Mouse (Mus musculus) erythroblast, embryonic 14.5 days (primary cell): ENCODE data around the gene Plppr1. TPM values are rescaled to one million over a fixed set of nuclear protein-coding genes. Genes with fewer than 3 reads are reported as not detected.

ENCODE experiments used
- H3K27me3 ChIP-seq: 2 replicates; pipeline ENCODE4 v1.6.1; 2012; ENCODE audit warnings: inconsistent platforms; ENCODE audit not compliant: control insufficient read depth
- H3K36me3 ChIP-seq: 2 replicates; pipeline ENCODE4 v1.6.1; 2012; ENCODE audit warnings: mild to moderate bottlenecking, inconsistent platforms; ENCODE audit not compliant: control insufficient read depth
- H3K4me1 ChIP-seq: 2 replicates; pipeline ENCODE4 v1.6.1; 2012; ENCODE audit warnings: inconsistent platforms; ENCODE audit not compliant: control insufficient read depth
- H3K4me3 ChIP-seq: replicated peaks from 2 replicates; pipeline ENCODE3; 2012; ENCODE audit warnings: moderate library complexity, mild to moderate bottlenecking, inconsistent platforms
- H3K9me3 ChIP-seq: 2 replicates; pipeline ENCODE4 v1.6.1; 2012; ENCODE audit warnings: low read length, inconsistent platforms, mixed read lengths; ENCODE audit not compliant: control insufficient read depth
- GATA1 ChIP-seq: IDR thresholded peaks from 2 replicates; pipeline ENCODE4 v1.6.1; 2012; ENCODE audit warnings: low read length, inconsistent platforms, mixed read lengths
- TAL1 ChIP-seq: IDR thresholded peaks from 3 replicates; pipeline ENCODE4 v1.6.1; 2012; ENCODE audit warnings: low read length, inconsistent platforms, mixed read lengths
- polyA plus RNA-seq: library from polyadenylated mRNA; stranded (reverse); fragments of >175 nt; gene quantifications from 2 replicates; pipeline ENCODE4 v1.2.3, GENCODE M21; 2012

The Plppr1 gene
- polyA plus RNA-seq, 1 experiment, result not detected

- H3K27me3 ChIP-seq, result no peaks in the 10 kb centered on the region
- H3K4me1 ChIP-seq, result no peaks in the 10 kb centered on the region
- TF ChIP-seq TAL1, result no peak
- TF ChIP-seq GATA1, result no peak
- H3K36me3 ChIP-seq, result no peaks in the 10 kb centered on the region
- H3K9me3 ChIP-seq, result peaks cover 4% of the 10 kb centered on the region; the same call in 1 of the 2 replicates
- H3K4me3 ChIP-seq, result no peak overlapping the region
Observed at GRCm38 (mm10) chr4:49102769-49103193, 43.7 kb downstream of the Plppr1 start.

GRCm38 (mm10) chr4:49104860-49105259 is 45.8 kb downstream of the Plppr1 start:
- Histone ChIP-seq H3K36me3 (no peaks in the 10 kb centered on the region), H3K4me3 (no peak overlapping the region), H3K27me3 (no peaks in the 10 kb centered on the region), H3K9me3 (peaks cover 6% of the 10 kb centered on the region; the same call in 1 of the 2 replicates), H3K4me1 (no peaks in the 10 kb centered on the region)
- TF ChIP-seq TAL1 (no peak), GATA1 (no peak)

- no peaks in the 10 kb centered on the region for H3K27me3 ChIP-seq
- no peaks in the 10 kb centered on the region for H3K36me3 ChIP-seq
- H3K4me3 ChIP-seq, result no peak overlapping the region
- H3K4me1 ChIP-seq, result no peaks in the 10 kb centered on the region
- H3K9me3 ChIP-seq, result peaks cover 6% of the 10 kb centered on the region; the same call in 1 of the 2 replicates
- no peak for TF ChIP-seq TAL1
- TF ChIP-seq GATA1, result no peak
Observed at GRCm38 (mm10) chr4:49107895-49108294, 48.8 kb downstream of the Plppr1 start.

- Histone ChIP-seq H3K27me3 (no peaks in the 10 kb centered on the region), H3K4me3 (no peak overlapping the region), H3K36me3 (no peaks in the 10 kb centered on the region), H3K4me1 (no peaks in the 10 kb centered on the region), H3K9me3 (peaks cover 6% of the 10 kb centered on the region; the same call in 1 of the 2 replicates)
- TF ChIP-seq TAL1, result no peak
- no peak for TF ChIP-seq GATA1
Observed at GRCm38 (mm10) chr4:49108371-49108770, 49.3 kb downstream of the Plppr1 start.

GRCm38 (mm10) chr4:49109989-49110388 is 50.9 kb downstream of the Plppr1 start:
- Histone ChIP-seq H3K4me1 (no peaks in the 10 kb centered on the region), H3K36me3 (no peaks in the 10 kb centered on the region), H3K4me3 (no peak overlapping the region), H3K27me3 (no peaks in the 10 kb centered on the region), H3K9me3 (peaks cover 6% of the 10 kb centered on the region; the same call in 1 of the 2 replicates)
- TF ChIP-seq TAL1, result no peak

- TF ChIP-seq TAL1, result no peak
- TF ChIP-seq GATA1, result no peak
- Histone ChIP-seq H3K9me3 (no peaks in the 10 kb centered on the region), H3K4me1 (no peaks in the 10 kb centered on the region), H3K27me3 (no peaks in the 10 kb centered on the region), H3K36me3 (no peaks in the 10 kb centered on the region), H3K4me3 (no peak overlapping the region)
Observed at GRCm38 (mm10) chr4:49118842-49119241, 59.8 kb downstream of the Plppr1 start.

- H3K9me3 ChIP-seq, result no peaks in the 10 kb centered on the region
- no peak overlapping the region for H3K4me3 ChIP-seq
- H3K27me3 ChIP-seq, result no peaks in the 10 kb centered on the region
- TF ChIP-seq GATA1 (no peak), TAL1 (no peak)
- H3K4me1 ChIP-seq, result no peaks in the 10 kb centered on the region
- H3K36me3 ChIP-seq, result no peaks in the 10 kb centered on the region
Observed at GRCm38 (mm10) chr4:49144798-49145197, 85.7 kb downstream of the Plppr1 start.

GRCm38 (mm10) chr4:49148775-49149174 is 89.7 kb downstream of the Plppr1 start:
- Histone ChIP-seq H3K4me3 (no peak overlapping the region), H3K36me3 (no peaks in the 10 kb centered on the region), H3K9me3 (no peaks in the 10 kb centered on the region), H3K4me1 (no peaks in the 10 kb centered on the region), H3K27me3 (no peaks in the 10 kb centered on the region)
- no peak for TF ChIP-seq TAL1
- no peak for TF ChIP-seq GATA1

GRCm38 (mm10) chr4:49149251-49149650 is 90.2 kb downstream of the Plppr1 start:
- Histone ChIP-seq H3K4me1 (no peaks in the 10 kb centered on the region), H3K9me3 (no peaks in the 10 kb centered on the region), H3K36me3 (no peaks in the 10 kb centered on the region), H3K4me3 (no peak overlapping the region), H3K27me3 (no peaks in the 10 kb centered on the region)
- no peak for TF ChIP-seq TAL1
- TF ChIP-seq GATA1, result no peak

GRCm38 (mm10) chr4:49153849-49154248 is 94.8 kb downstream of the Plppr1 start:
- Histone ChIP-seq H3K4me1 (no peaks in the 10 kb centered on the region), H3K9me3 (no peaks in the 10 kb centered on the region), H3K4me3 (no peak overlapping the region), H3K27me3 (no peaks in the 10 kb centered on the region), H3K36me3 (no peaks in the 10 kb centered on the region)
- TF ChIP-seq TAL1, result no peak
- no peak for TF ChIP-seq GATA1
